Mouse (Mus musculus) left cerebral cortex, postnatal 25 days (tissue): ENCODE measurements at regions not wholly inside any gene's neighbourhood (a gene's known extent, or its start where the extent isn't known, plus 50 kb on each side); places are given as distances from the start of the nearest gene placed in this dataset.
A peak's percentile ranks its signal among the peaks of the same experiment; 100 is the strongest.

Experiments
- DNase-seq, 2 experiments: peaks; one replicate each; pipeline ENCODE4 v3.0.0; 2022; ENCODE audit warnings: low spot score in 2 of 2, mixed read lengths in 1 of 2
- intact Hi-C: fragments of 180-260 bp; cut with DNase I; formaldehyde crosslinking; loops from one replicate; pipeline ENCODE4 v1.15.1; 2025

- intact Hi-C loops = no loop called here
- DNase-seq = no peak
Measured at GRCm38 (mm10) chr9:71058655-71059054, 106.6 kb upstream of the Lipc start.

DNA sequence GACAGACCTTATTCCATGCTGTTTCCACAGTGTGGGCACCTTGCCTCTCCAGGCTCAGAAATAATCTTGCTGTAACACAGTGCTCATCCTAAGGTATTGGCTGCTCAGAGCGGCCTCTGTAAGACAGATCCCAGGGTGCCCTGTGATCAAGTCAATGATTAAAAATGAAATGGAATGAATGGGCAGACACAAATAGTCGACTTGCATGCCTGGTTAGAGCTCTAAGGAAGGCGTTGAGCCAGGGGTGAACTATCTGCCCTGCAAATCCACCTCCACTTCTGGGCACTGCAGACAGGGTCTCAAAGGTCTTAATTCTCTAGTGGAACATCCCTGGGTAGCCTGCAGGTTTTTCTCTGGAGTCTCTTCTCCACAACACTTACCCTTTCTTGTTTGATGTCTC, 104.8 kb upstream of the Lipc start:
- intact Hi-C loops = no loop called here
- DNase-seq = no peak

DNA sequence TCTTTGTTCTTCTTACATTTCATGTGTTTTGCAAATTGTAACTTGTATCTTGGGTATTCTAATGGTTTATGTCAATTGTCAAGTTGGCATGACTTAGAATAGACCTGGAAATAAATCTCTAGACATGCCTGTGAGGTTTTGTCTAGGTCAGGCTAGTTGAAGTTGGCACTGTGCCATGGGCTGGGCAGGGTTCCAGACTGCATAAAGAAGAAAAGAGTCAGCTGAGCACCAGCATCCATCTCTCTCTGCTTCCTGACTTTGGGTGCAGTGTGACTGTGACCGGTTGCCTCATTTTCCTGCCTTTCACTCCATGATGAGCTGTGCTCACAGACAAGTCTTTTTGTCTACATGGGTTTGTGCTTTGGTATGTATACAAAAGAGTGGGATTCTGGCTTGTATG, 91.9 kb upstream of the Lipc start:
- DNase-seq = no peak
- intact Hi-C loops = no loop called here

DNA sequence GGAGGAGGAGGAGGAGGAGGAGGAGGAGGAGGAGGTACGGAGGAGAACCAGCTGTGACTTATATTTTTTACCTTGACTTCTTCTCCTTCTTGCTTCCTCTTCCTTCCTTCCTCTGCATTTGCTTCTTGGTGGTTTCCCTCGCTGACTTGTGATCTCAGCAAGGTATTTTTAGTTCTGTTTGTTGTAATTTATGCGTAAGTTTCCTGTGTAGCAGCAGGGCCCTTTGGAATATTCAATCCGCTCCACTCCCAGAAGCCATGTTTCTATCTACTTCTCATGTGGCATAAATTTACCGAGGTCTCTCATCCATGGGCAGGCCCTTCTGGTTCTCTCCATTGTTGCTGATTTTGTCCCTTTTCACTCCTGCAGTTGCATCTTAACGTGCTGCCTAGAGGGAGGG, 83.3 kb upstream of the Lipc start:
- DNase-seq = peak in 1 of 2 experiments; percentile 54
- intact Hi-C loops = no loop called here

GRCm38 (mm10) chr9:71032156-71032555, 80.1 kb upstream of the Lipc start:
- no peak for DNase-seq

GRCm38 (mm10) chr9:71030203-71030921, 78.3 kb upstream of the Lipc start:
- intact Hi-C loops = no loop called here
- no peak for DNase-seq

More at GRCm38 (mm10) chr9:71032156-71032555, 80.1 kb upstream of the Lipc start:
- intact Hi-C loops = no loop called here

GRCm38 (mm10) chr9:71028102-71028501, 76.1 kb upstream of the Lipc start:
- DNase-seq = no peak
- intact Hi-C loops = no loop called here

GRCm38 (mm10) chr9:71027626-71028025, 75.6 kb upstream of the Lipc start:
- DNase-seq = no peak
- intact Hi-C loops = no loop called here

DNA sequence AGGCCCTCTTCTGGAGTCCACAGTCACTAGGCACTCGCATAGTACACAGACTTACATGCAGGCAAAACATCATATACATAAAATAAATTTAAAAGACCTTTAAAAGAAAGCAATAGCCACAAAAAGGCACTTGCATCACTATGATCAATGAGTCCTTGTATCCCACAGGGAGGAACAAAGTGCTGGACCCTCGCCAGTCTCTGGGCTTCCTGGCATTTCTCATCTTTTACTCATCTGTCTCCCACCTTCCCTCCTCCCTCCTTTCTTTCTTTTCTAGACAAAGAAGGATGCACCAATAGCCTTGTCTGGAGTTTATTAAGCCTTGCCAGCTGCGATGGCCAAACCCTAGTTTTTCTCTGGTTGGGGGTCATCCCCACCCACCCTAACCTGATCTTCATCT, 73.2 kb upstream of the Lipc start:
- no peak for DNase-seq
- intact Hi-C loops = no loop called here

DNA sequence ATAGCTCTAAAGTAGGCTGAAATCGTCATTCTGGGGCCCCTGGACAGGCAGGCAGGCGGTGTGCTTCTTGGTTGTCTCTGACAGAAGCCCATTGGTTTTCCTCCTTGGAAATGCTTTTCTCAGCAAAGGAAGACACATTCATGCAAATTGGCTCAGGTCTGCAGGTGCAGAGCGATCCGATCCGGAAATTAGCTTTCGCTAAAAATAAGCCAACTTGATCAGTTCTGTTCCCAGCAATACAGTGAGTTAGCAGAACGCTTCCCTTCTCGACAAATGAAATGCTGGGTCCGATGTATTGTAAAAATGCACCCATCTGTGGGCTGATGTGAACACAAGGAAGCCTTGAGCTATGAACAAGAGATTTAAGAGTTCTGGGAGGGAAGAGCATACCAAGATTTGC, 66.2 kb upstream of the Lipc start:
- intact Hi-C loops = no loop called here
- peak; percentile 9 to 24 for DNase-seq

DNA sequence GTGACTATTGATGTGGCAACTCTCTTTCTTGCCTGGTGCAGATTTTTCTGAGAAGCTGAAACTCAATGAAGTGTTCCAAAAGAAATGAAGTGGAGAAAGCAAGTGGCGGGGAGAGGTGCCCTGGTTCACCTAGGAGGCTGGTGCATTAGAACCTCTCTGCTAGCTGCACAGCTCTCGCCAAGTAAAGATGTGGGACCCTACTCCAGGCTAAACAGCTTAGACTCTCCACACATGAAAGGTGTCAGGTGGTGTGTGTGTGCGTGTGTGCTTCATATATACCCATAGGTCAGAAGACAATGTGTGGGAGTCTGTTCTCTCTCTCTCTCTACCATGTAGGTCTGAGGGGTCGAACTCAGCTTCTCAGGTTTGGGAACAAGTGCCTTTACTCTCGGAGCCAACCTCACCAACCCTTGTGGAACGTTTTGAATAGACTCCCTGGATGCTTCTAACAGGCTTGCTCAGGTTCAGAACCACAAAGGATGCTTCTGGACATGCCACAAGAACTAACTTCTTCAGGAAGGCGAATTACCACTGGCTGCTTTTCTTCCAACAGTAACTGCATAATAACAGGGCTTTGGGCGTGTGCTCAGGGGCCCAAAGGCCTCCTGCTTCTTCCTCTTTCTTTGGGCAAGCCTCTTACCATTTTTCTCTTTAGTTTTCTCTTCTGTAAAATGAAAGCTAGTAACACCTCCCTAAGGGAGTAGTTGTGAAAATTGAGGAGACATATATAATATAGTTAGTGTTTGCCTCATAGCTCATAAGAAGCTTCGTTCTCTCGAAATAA, 65.6 kb upstream of the Lipc start:
- intact Hi-C loops = no loop called here
- no peak for DNase-seq

DNA sequence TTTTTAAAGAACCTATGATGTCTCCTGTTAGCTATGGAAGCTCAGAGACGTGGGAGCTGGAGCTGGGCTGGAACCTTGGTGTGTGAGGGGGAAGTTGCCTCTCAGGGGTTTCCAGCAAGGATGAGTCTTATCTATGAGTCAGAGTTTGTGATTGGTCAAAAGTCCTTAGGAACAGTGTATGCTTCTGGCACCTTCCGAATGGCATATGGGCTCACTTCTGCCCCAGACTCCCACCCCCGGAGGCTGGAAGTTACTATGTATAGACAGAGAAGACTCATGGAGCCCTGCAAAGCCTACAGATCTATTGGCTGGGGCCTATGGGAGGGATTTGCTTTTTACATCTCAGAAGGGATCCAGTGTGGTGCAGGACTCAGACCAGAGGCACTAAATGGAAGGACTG, 63.9 kb upstream of the Lipc start:
- intact Hi-C loops = loop anchor here (1.0 kb wide), 1 partner anchor 18 kb away; no protein-coding TSS in a partner anchor
- peak; percentile 37 to 93 for DNase-seq

GRCm38 (mm10) chr9:71015400-71015799, 63.4 kb upstream of the Lipc start:
- intact Hi-C loops = no loop called here

DNA sequence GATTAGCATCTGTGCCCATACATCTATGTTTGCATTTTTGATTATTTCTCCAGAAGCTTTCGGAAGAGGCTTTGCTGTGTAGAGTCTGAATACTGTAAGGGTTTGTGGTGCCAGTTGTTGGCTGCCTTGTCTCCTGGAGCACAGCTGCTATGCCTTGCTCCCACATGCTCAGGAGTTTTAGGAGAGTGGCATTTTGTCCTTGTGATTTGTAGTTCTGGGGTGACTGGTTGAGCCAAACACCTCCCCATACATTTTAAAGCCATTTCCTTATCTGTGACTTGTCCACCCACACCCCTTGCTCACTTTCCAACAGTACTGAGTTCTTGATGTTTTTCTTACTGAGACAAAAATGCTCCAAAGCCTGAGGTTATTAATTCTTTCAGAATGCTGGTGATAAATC, 60.4 kb upstream of the Lipc start:
- intact Hi-C loops = no loop called here
- DNase-seq = peak in 1 of 2 experiments; percentile 75

More at GRCm38 (mm10) chr9:71015400-71015799, 63.4 kb upstream of the Lipc start:
- DNase-seq = no peak

DNA sequence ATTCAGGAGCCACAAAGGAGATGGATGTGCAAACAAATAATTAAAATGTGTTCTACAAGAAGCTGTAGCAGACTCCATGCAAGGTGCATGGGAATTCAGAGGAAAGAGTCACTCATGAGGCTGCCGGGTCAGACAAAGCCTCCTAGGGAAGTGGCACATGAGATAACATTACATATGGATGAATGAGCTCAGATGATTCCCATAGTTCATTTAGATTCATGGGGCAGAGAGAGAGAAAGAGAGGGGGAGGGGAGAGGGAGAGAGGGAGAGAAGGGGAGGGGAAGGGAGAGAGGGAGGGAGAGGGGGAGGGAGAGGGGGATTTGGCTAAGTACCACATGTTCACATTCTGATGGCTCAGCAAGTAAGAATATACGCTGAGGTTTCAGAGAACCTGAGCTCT, 52.6 kb upstream of the Lipc start:
- no peak for DNase-seq
- intact Hi-C loops = no loop called here
